Mouse (Mus musculus) embryonic fibroblast, embryonic 13.5 days (primary cell): Measurements from ENCODE around the gene Serpinh1. TPM values are rescaled to one million over a fixed set of nuclear protein-coding genes. Genes with fewer than 3 reads are reported as not detected.
"Not testable (repeated sequence)": the region's sequence is repeated elsewhere in the genome, so short reads cannot be mapped to it uniquely, and the experiment has no call there.

Experiments
- H3K27ac ChIP-seq: 2 replicates; pipeline ENCODE4 v1.5.1; 2012; ENCODE audit warnings: low read length, control low read depth, inconsistent platforms; ENCODE audit not compliant: insufficient read depth
- H3K4me1 ChIP-seq: 2 replicates; pipeline ENCODE4 v1.6.1; 2011; ENCODE audit warnings: low read length; ENCODE audit not compliant: control insufficient read depth, insufficient read depth
- H3K4me3 ChIP-seq: 2 replicates; pipeline ENCODE4 v1.5.1; 2011; ENCODE audit warnings: mild to moderate bottlenecking, control low read depth, low read length; ENCODE audit not compliant: insufficient read depth
- CTCF ChIP-seq: IDR thresholded peaks from 2 replicates; pipeline ENCODE4 v1.5.1; 2011; ENCODE audit warnings: mild to moderate bottlenecking, control low read depth, low read length, moderate library complexity, borderline replicate concordance; ENCODE audit not compliant: insufficient read depth
- POLR2A ChIP-seq: IDR thresholded peaks from 2 replicates; pipeline ENCODE4 v1.6.1; 2011; ENCODE audit warnings: low read depth, mild to moderate bottlenecking, control low read depth, low read length, moderate library complexity
- polyA plus RNA-seq: library from polyadenylated mRNA; stranded (reverse); fragments of >200 nt; gene quantifications from 2 replicates; pipeline ENCODE4 v1.2.4, GENCODE M21; 2011; ENCODE audit warnings: low read depth; ENCODE audit not compliant: missing spikeins, insufficient read length

Serpinh1 gene
- polyA plus RNA-seq, 1 experiment: 2,700 TPM

- no peak for TF ChIP-seq POLR2A
- no peak for TF ChIP-seq CTCF
- Histone ChIP-seq H3K4me1 (peaks cover 4% of the 10 kb centered on the region; the same call in 1 of the 2 replicates), H3K4me3 (no peak overlapping the region), H3K27ac (no peak overlapping the region)
These were observed 25.8 kb upstream of the Serpinh1 start for GRCm38 (mm10) chr7:99378870-99379269.

DNA sequence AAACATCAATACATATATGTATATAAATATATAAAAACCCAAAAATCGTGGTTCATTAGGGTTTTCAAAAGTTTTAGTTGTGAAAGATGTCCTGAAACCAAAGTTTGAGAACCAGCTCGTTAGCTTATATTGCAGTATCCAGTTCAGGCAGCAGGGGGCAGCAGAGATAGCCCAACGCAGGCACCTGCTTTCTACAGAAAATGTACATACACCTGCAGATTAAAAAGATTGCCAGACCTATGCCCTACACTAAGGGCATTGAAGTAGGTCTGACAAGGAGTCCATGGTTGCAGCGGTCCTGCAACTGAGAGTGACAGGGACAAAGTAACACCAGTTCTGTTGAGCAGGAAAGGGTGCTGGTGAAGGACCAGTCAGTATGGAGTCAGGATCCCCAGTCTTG lies 22.4 kb upstream of the Serpinh1 start:
- TF ChIP-seq CTCF (peak; percentile 50; the same call in 1 of the 2 replicates), POLR2A (no peak)
- Histone ChIP-seq H3K4me1 (peaks cover 3% of the 10 kb centered on the region; the same call in 1 of the 2 replicates), H3K27ac (no peak overlapping the region), H3K4me3 (no peak overlapping the region)

GRCm38 (mm10) chr7:99374325-99374724 lies 21.3 kb upstream of the Serpinh1 start:
- H3K27ac ChIP-seq, H3K4me3 ChIP-seq, H3K4me1 ChIP-seq: not testable (repeated sequence)

- H3K27ac ChIP-seq: no peak overlapping the region
- H3K4me1 ChIP-seq: 0 out of 2 replicates have a peak, but pooled peaks cover 2% of the 10 kb centered on the region
- no peak for TF ChIP-seq CTCF
- no peak for TF ChIP-seq POLR2A
- H3K4me3 ChIP-seq: no peak overlapping the region
These were observed 13.7 kb upstream of the Serpinh1 start for GRCm38 (mm10) chr7:99366716-99367115.

DNA sequence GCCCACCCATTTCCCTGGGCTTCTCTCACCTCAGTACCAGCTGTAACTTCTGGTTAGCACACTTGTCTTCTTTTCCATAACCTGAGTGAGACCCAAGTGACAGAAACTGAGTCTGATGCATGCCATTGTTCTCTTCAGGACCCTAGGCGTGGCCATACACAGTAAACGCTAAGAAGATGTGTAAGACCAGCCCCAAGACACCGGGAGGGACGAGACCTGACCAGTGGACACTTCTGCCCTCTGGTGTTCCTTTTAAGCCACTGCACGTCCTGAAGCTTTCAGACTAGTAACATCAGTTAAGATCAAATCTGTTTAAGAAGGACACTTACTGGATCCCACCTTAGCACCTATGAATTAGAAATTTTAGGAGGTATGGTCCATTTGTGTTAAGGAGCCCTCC lies 12.0 kb upstream of the Serpinh1 start:
- no peak overlapping the region for H3K27ac ChIP-seq
- TF ChIP-seq CTCF: peak; percentile 88; the same call in 1 of the 2 replicates
- TF ChIP-seq POLR2A: no peak
- no peak overlapping the region for H3K4me3 ChIP-seq
- peaks cover 8% of the 10 kb centered on the region for H3K4me1 ChIP-seq

DNA sequence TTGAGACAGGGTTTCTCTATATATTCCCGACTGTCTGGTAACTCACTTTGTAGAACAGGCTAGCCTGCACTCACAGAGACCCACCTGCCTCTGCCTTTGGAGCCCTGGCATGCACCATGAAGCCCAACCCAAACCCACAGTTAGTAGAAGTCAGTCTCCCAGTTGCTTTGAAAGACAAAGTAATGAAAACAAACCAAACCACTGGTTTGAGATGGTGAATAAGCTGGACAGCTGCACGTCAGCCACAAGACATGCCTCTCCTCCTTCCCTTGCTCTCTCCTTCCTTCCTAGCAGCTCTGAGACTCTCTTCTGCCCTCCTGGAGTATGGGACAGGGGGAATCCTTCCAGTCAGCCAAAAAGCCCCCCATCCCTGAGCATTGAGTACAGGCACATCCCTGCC lies 9.1 kb upstream of the Serpinh1 start:
- TF ChIP-seq POLR2A (no peak), CTCF (no peak)
- H3K4me1 ChIP-seq: peaks cover 19% of the 10 kb centered on the region
- no peak overlapping the region for H3K27ac ChIP-seq
- H3K4me3 ChIP-seq: no peak overlapping the region

- Histone ChIP-seq H3K4me3 (no peak overlapping the region), H3K4me1 (peaks cover 28% of the 10 kb centered on the region), H3K27ac (peak overlapping the region; percentile 95)
- TF ChIP-seq POLR2A (no peak), CTCF (no peak)
These were observed 7.9 kb upstream of the Serpinh1 start for GRCm38 (mm10) chr7:99360803-99361414.

DNA sequence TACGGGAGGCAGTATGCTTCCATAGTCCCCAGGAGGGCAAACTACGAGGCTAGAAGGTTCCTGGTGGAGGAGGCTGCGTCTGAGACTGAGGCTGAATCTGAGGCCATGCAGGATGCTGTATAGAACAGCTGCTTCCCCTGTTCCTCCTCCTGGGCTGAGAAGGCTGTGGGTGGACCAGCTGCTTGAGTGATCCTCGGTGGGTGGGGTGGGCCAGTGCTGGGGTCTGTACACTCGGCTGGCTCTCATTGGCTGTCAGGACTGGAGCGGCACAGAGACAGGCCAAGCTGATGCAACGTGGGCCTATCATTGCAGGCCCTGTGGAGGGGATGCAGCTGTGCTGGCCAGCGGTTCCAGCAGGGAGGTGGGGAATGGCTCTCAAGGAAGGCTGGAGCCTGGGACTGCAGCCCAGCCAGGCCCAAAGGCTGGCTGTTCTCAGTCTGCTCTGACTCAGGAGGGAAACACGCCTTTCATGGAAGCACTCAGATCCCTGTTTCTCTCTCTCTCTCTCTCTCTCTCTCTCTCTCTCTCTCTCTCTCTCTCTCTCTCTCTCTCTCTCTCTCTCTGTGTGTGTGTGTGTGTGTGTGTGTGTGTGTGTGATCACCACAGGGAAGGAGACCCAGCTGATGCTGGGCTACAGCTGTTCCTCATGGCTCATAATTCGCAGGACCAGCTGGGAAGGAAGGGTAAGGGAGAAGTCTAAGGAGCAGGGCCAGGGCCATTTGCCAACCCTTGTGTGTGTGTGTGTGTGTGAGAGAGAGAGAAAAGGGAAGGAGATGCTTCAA lies 7.2 kb upstream of the Serpinh1 start:
- Histone ChIP-seq H3K4me1 (peaks cover 31% of the 10 kb centered on the region), H3K27ac (peak overlapping the region; percentile 97), H3K4me3 (no peak overlapping the region)
- no peak for TF ChIP-seq CTCF
- peak; percentile 94 for TF ChIP-seq POLR2A

- TF ChIP-seq CTCF: no peak
- TF ChIP-seq POLR2A: no peak
- no peak overlapping the region for H3K4me3 ChIP-seq
- H3K27ac ChIP-seq: no peak overlapping the region
- H3K4me1 ChIP-seq: peaks cover 32% of the 10 kb centered on the region
These were observed 5.3 kb upstream of the Serpinh1 start for GRCm38 (mm10) chr7:99358371-99358770.

GRCm38 (mm10) chr7:99357201-99357600 lies 4.2 kb upstream of the Serpinh1 start:
- Histone ChIP-seq H3K4me1 (peaks cover 32% of the 10 kb centered on the region), H3K27ac (peak overlapping the region; percentile 99), H3K4me3 (no peak overlapping the region)
- no peak for TF ChIP-seq POLR2A
- no peak for TF ChIP-seq CTCF
